Mouse (Mus musculus) left cerebral cortex, adult 18-20 months (tissue): ENCODE measurements around the gene Dnah5. TPM values are rescaled to one million over a fixed set of nuclear protein-coding genes. Genes with fewer than 3 reads are reported as not detected.

Source experiments
- DNase-seq, 2 experiments: peaks; one replicate each; pipeline ENCODE4 v3.0.0; 2021 to 2022; ENCODE audit warnings: low spot score in 2 of 2, mixed read lengths in 1 of 2
- long read RNA-seq, 2 experiments: library from polyadenylated mRNA; stranded (forward); transcript quantifications; one replicate each; pipeline ENCODE4 v2.0.0; 2021
- total RNA-seq, 2 experiments: library from RNA; stranded (reverse); gene quantifications; 2 replicates each; pipeline ENCODE4 v1.2.3; 2021

The Dnah5 gene
- total RNA-seq: 1 to 10 TPM; 2.6 to 3.0 TPM
- long read RNA-seq, experiment 1, partial matches to known transcripts: 2 of 2 reads
- long read RNA-seq, experiment 1, other reads (novel, unspliced or antisense): 0 of 2 reads
- long read RNA-seq, experiment 2: 0 reads

GRCm38 (mm10) chr15:28203111-28204075, at the start of gene Dnah5:
TSS of gene Dnah5 (plus strand) at chr15:28203752.
- no peak for DNase-seq

DNA sequence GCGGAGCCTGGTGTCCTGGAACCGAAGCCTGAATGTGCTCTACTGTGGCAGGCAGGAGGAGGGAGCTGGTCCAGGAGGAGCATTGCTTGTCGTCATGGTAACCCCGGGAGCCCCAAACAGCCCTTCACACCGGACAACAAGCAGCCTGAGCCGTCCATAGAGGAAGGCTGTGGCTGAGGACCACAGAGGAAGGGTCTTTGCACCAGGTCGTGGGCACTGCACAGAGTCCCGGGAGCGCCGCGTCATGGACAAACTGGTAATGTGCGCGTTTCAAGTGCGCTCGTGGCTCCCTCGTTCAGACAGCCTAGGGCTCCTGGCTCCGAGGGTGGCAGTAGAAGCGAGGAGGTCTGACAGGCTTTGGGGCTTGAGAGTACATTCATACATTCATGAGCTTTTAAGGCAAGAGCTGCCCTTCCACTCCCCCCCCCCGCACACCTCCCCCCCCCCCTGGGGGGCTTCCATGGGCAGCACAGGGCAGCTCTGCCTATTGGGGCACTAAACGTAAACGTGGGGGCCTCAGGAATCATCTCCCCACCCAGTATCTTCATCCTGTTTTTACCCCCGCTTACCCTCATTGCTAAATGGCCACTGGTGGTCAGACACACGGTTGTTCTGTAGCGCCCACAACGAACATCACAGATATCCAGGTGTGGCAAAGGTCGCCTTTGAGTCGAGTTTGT, 48.6 kb upstream of the Dnah5 start:
- DNase-seq: peak; percentile 42 to 55

- peak; percentile 13 to 36 for DNase-seq
These were observed 44.6 kb upstream of the Dnah5 start for GRCm38 (mm10) chr15:28158771-28159489.

GRCm38 (mm10) chr15:28162291-28162690, 41.3 kb upstream of the Dnah5 start:
- DNase-seq: no peak

- DNase-seq: no peak
These were observed 38.3 kb upstream of the Dnah5 start for GRCm38 (mm10) chr15:28165234-28165633.

DNA sequence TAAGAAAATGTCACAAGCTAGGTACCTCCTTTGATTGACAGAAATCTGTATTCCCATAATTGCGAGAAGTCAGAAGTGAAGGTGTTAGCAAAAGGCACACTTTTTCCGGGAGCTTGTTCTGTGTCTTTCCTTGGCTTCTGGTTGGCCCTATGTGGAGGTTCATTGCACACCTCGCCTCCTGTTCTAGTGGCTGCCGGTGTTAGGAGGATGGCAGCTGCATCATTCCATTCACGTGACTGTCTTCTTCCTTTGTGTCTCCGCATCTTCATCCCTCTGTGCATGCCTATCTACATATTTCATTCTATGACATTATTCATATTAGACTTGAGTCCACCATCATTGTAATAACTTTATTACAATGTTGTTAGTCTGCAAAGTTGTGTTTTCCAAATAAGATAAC, 37.5 kb upstream of the Dnah5 start:
- DNase-seq: no peak

GRCm38 (mm10) chr15:28178951-28179350, 24.6 kb upstream of the Dnah5 start:
- DNase-seq: no peak

DNA sequence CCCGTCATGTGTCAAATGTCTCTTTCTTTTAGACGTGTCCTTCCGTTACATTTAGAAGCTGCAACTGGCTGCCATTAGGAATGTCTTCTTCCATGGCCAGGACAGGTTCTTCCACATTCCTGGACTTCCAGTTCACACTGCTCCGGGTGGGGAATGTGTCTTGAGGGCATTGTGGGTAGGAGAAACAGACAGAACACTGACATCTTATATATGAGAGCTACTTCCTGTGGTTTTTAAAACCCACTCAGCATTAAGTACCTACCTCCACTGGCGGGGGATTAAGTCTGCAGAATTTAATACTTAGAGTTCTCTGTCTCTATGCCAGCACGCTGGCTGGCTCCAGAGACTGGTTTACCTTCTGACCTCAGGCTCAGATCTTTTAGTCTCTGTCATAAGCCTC, 24.0 kb upstream of the Dnah5 start:
- DNase-seq: no peak

GRCm38 (mm10) chr15:28181862-28182261, 21.7 kb upstream of the Dnah5 start:
- peak; percentile 80 to 92 for DNase-seq

DNA sequence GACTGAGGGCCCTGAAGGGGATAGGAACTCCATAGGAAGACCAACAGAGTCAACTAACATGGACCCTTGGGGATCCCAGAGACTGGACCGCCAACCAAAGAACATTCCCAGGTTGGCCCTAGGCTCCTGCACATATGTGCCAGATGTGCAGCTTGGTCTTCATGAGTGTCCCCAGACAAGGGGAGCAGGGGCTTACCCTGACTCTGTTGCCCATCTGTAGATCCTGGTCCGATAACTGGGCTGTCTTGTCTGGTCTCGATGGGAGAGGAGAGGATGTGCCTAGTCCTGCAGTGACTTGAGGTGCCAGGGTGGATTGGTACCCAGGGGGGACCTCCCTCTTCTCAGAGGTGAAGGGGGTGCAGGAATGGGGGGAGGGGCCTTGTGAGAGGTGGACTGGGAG, 21.0 kb upstream of the Dnah5 start:
- DNase-seq: no peak

DNA sequence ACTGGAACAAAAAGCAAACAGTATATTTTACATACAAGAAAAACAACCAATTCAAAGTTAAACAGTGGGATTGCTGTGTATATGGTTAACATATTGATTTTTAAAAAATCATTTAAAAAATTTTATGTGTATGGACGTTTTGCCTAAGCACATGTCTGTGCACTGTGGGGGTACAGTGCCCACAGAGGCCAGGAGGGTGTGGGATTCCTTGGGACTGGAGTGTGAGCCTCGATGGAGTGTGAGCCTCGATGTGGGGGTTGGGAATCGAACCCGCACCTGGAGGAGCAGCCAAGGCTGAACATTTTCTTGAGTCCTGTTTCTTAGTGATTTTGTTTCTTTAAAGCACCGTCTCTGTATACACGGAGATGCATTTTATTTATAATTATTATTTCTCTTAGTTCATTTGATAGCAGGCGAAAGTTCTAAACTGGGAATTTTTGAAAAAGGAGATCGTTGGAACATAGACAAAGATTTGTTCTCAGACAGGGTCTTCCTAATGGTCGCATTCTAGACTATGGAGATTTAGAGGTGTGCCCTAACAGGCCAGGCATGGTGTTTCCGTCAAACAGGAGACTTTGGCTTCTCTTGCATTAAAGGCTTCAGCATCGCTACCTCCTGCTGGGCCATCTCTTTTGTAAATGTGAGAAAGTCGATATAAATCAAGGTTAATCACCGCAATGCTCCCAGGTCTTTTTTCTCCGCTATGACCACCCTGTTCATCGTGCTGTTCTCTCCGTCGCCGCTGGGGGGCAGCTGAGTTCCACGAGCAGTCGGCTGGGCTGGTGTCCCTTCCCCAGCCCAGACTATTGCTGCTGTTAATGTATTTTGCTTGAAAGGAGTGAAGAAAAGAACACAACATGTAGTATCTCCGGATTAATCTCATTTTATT, 15.8 kb upstream of the Dnah5 start:
- DNase-seq: peak; percentile 86 to 89

- no peak for DNase-seq
These were observed 15.1 kb upstream of the Dnah5 start for GRCm38 (mm10) chr15:28188361-28189011.

DNA sequence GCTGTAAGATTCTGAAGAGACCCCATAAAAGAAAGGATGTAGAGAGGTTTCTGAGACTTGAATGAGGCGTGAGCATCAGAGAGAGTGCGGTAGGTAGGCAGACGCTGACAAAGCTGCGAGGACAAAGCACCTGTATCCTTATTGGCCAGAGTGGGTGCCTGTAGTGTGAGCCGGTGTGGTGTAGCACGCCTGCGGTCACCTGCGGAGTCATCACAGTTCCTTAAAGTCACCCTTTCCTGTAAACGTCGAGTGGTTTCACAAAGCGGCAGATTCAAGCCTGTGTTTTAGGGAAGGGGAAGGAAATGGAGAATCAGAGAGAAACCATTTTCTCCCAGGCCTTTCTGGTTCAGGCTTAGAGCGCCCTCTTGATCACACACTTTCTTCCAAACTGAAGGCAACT, 13.9 kb upstream of the Dnah5 start:
- no peak for DNase-seq

DNA sequence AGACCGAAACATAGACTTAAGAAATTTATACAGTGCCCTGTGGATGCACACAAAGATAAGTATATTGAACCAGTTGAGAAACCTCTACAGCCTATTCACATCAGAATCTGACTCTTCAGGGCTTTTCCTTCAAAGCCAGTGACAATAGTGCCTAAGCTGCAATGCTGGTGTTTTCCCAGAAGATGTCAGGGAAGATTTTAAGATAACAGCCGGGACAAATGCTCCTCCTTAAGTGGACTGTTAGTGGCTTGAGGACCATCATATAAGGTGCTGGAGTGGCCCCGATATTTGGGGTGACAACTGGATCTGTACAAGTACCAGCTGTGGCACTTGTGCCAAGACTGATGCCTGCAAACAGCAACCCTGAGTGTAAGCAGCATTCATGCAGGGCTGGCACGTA, 4.9 kb upstream of the Dnah5 start:
- no peak for DNase-seq

- no peak for DNase-seq
These were observed 1.1 kb downstream of the Dnah5 start for GRCm38 (mm10) chr15:28204626-28205025.

- DNase-seq: no peak
These were observed 4.0 kb downstream of the Dnah5 start for GRCm38 (mm10) chr15:28207545-28207944.

DNA sequence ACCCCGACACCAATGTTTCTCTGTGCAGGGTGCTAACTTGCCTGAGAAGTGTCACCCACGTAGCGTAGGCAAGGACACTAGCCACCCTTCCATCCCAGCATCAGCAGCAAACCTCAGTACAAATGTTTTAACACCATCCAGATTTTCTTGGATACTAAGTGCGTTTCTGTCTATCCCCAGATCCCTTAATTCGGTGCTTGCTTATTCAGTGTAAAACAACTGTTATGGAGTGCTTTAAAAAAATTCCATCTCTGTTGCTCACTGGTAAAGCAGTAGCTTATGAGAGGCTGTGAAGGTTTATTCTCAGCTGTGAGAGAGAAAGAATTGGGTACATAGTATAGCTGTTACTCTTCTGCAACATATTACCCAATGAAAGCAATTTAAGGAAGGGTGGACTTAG, 9.5 kb downstream of the Dnah5 start:
- DNase-seq: no peak

DNA sequence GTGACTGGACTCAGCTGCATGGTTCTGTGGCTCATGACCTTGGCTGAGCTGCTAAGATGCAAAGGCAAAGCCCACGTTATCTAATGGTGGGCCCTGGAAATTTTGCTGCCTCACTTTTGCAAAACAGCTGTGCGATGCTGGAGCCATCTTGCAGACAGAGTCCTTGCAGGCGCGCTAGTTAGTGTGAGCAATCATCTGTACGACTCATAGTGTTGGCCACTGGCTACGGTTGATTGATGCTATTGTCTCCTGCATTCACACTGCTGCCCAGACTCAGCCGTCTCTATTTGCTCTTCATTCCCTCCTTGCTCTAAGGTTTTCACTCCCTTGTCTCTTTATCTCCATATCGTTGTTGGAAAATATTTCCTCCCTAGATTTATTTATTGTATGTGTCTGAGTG, 12.8 kb downstream of the Dnah5 start:
- DNase-seq: no peak

DNA sequence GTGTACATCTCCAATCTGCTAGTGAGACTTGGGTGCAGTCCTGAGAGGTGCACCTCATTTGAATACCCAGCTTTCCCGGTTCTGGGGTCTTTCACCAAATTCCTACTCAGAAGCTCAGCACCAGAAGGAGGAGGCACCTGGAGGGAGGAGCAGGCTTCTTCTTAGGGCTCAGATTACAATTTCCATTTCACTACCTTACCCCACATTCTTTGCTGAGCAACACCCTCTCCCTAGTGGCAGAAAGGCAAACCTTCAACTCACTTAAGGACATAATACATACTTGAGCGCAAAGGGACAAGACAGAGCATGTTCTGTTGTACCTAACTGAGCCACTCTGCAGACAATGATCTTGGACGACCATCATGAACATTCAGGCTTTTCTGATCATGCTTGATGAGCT, 23.8 kb downstream of the Dnah5 start:
- DNase-seq: no peak

- no peak for DNase-seq
These were observed 56.7 kb downstream of the Dnah5 start for GRCm38 (mm10) chr15:28260250-28260649.
